Mouse (Mus musculus) liver, embryonic 14.5 days (tissue): ENCODE measurements at regions not wholly inside any gene's neighbourhood (a gene's known extent, or its start where the extent isn't known, plus 50 kb on each side); places are given as distances from the start of the nearest gene placed in this dataset.

Experiments used
- CTCF ChIP-seq: IDR thresholded peaks from 2 replicates; pipeline ENCODE4 v1.5.1; 2016; ENCODE audit warnings: antibody characterized with exemption, low read depth, control low read depth
- EP300 ChIP-seq: IDR thresholded peaks from 2 replicates; pipeline ENCODE4 v1.6.1; 2016; ENCODE audit warnings: antibody characterized with exemption, low read depth

GRCm38 (mm10) chr12:10168581-10168980 is 201.2 kb upstream of the Nt5c1b start:
- TF ChIP-seq CTCF: no peak
- no peak for TF ChIP-seq EP300
